Mouse (Mus musculus): ENCODE data around the gene Gm20696. TPM values are rescaled to one million over a fixed set of nuclear protein-coding genes. Genes with fewer than 3 reads are reported as not detected.

Gm20696 gene
- polyA plus RNA-seq, 1 experiment from 2014 or later: 3.2 TPM

DNA sequence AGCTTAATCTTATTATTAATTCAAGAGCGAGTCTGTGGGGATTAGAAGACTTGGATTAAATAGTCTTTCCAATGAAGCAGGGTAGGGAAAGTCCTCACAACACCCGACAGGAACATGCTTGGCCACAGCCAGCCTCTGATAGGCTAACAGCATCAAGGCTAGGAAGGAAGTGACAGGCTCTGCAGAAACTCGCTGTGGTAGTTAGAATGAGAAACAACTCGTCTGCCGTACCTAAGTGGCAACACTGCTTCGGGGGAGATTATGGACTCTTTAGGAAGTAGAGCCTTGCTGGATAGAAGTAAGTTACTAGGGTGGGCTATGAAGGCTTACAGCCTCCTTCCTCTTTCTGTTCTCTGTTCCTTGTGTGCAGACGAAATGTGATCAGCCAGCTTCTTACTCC lies 11.1 kb downstream of the Gm20696 start:
- Histone ChIP-seq H3K4me3 (no peak overlapping the region), H3K4me1 (replicated peaks) (peaks cover 24% of the 10 kb centered on the region), H3K27me3 (ENCODE audit: insufficient read depth, poor library complexity, severe bottlenecking) (no peaks in the 10 kb centered on the region; the same call in 1 of the 2 replicates), H3K9me3 (no peaks in the 10 kb centered on the region), H3K27ac (no peak overlapping the region), H3K36me3 (no peaks in the 10 kb centered on the region)
- no peak for DNase-seq (ENCODE audit: low spot score)
- WGBS: 66% methylated on average over 7 of the region's 7 CpGs

DNA sequence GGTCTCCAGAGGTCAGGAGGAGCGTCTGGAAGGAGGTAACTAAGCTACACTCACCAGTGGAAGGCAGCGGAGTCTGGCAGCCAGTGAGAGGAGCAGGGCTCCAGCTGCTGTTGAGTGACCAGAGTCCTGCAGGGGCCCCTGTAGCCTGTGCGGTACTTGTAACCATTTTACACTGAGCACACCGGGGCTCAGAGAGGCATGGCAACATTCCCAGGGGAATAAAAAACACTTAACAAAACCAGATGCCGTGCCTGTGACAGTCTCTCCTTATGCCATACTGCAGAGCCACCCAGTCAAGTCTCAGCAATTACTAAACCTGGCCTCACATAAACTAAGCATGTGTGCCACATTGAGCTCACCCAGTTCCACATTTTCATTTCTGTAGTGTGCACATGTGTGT lies 12.3 kb downstream of the Gm20696 start:
- H3K27me3 ChIP-seq (ENCODE audit: insufficient read depth, poor library complexity, severe bottlenecking): no peaks in the 10 kb centered on the region; the same call in 1 of the 2 replicates
- peaks cover 24% of the 10 kb centered on the region for H3K4me1 ChIP-seq (replicated peaks)
- 61% methylated on average over 5 of the region's 5 CpGs for WGBS
- H3K27ac ChIP-seq: no peak overlapping the region
- H3K36me3 ChIP-seq: no peaks in the 10 kb centered on the region
- no peak for DNase-seq (ENCODE audit: low spot score)
- H3K9me3 ChIP-seq: no peaks in the 10 kb centered on the region
- no peak overlapping the region for H3K4me3 ChIP-seq

DNA sequence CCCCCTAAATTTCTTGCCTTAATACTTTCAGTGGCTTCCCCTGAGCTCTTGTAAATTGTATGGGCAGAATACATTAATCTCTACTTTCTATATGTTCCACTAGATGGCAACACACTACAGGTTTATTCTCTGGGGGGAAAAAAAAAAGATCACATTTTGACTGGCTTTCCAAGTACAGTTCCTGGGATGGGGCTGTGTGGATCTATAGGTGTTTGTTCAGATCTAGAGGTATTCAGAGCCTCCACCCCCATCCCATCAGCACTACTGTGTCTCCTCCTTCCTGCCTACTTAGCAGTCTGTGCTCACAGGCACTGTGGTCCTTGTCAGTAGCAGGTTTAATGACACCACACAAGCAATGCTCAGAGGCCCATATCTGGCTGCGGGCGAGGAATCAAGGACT lies 14.3 kb downstream of the Gm20696 start:
- 83% methylated on average over 2 of the region's 2 CpGs for WGBS
- Histone ChIP-seq H3K4me1 (replicated peaks) (peaks cover 24% of the 10 kb centered on the region), H3K4me3 (no peak overlapping the region), H3K36me3 (no peaks in the 10 kb centered on the region), H3K27ac (no peak overlapping the region), H3K9me3 (no peaks in the 10 kb centered on the region), H3K27me3 (ENCODE audit: insufficient read depth, poor library complexity, severe bottlenecking) (no peaks in the 10 kb centered on the region; the same call in 1 of the 2 replicates)
- DNase-seq (ENCODE audit: low spot score): no peak

DNA sequence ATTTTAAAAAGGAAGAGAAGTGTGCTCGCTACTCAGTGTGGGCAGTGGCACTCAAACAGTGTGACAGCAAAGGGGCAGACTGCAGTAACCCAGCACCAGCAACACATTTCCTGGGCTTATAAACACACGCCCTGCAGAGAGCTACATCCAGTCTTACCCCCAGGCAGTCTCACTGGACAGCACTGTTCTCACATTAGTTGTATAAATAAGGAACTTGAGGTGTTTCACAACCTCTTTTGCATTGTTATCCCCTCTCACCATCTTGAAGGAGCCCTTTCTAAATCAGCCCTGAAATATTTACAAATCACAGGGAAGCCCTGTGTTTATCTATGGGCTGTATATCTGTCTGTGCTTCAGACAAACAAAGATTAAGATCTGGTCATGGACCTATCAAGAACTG lies 17.3 kb downstream of the Gm20696 start:
- 63% methylated on average over 2 of the region's 2 CpGs for WGBS

DNA sequence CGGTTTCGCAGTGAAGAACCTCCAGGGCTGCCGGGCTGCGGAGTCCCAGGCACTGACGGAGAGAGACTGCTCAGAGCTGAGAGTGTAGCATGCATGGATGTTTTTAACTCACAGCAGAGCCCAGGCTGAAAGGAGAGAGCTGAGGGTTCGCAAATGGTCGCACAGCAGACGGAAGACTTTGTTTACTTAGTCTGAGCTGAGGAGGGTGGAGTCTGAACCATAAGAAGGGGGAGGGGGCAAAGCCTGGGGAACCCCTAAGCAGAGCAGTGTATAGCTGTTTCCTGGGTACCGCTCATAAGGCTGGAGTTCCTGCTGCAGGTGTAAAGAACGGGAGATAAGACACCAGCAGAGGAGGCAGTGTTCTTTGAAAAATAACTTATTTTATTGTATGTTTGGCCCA lies 20.3 kb downstream of the Gm20696 start:
- H3K36me3 ChIP-seq: peaks cover 13% of the 10 kb centered on the region
- DNase-seq (ENCODE audit: low spot score): no peak
- no peaks in the 10 kb centered on the region; the same call in 1 of the 2 replicates for H3K9me3 ChIP-seq
- H3K27ac ChIP-seq: no peak overlapping the region
- H3K27me3 ChIP-seq (ENCODE audit: insufficient read depth, poor library complexity, severe bottlenecking): no peaks in the 10 kb centered on the region; the same call in 1 of the 2 replicates
- H3K4me3 ChIP-seq: no peak overlapping the region
- WGBS: 70% methylated on average over 10 of the region's 10 CpGs
- peaks cover 5% of the 10 kb centered on the region; the same call in 1 of the 2 replicates for H3K4me1 ChIP-seq (replicated peaks)

More for the DNA sequence above, 17.3 kb downstream of the Gm20696 start:
- DNase-seq (ENCODE audit: low spot score): no peak
- Histone ChIP-seq H3K27ac (no peak overlapping the region), H3K9me3 (no peaks in the 10 kb centered on the region; the same call in 1 of the 2 replicates), H3K27me3 (ENCODE audit: insufficient read depth, poor library complexity, severe bottlenecking) (no peaks in the 10 kb centered on the region; the same call in 1 of the 2 replicates), H3K36me3 (peaks cover 13% of the 10 kb centered on the region), H3K4me1 (replicated peaks) (peaks cover 13% of the 10 kb centered on the region), H3K4me3 (no peak overlapping the region)

DNA sequence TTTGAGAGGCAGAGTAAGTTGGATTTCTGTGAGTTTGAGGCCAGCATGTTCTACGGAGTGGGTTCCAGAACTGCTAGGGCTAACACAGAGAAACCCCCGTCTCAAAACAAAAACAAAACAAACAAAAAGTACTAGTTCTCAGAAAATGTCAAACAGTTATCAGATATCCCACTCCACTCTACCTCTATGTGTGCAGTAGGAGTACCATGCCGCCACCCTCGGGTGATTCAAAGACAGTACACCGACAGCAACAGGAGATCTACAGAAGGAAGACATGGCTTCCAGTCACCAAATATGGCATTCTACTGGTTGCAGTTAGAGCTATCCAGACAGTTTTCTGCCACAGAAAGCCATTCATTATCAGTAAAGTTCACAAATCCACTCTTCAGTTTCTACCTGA lies 21.7 kb downstream of the Gm20696 start:
- Histone ChIP-seq H3K27me3 (ENCODE audit: insufficient read depth, poor library complexity, severe bottlenecking) (no peaks in the 10 kb centered on the region), H3K4me1 (replicated peaks) (peaks cover 5% of the 10 kb centered on the region; the same call in 1 of the 2 replicates), H3K4me3 (no peak overlapping the region), H3K27ac (no peak overlapping the region), H3K36me3 (peaks cover 17% of the 10 kb centered on the region), H3K9me3 (no peaks in the 10 kb centered on the region; the same call in 1 of the 2 replicates)
- 91% methylated on average over 5 of the region's 5 CpGs for WGBS
- no peak for DNase-seq (ENCODE audit: low spot score)

DNA sequence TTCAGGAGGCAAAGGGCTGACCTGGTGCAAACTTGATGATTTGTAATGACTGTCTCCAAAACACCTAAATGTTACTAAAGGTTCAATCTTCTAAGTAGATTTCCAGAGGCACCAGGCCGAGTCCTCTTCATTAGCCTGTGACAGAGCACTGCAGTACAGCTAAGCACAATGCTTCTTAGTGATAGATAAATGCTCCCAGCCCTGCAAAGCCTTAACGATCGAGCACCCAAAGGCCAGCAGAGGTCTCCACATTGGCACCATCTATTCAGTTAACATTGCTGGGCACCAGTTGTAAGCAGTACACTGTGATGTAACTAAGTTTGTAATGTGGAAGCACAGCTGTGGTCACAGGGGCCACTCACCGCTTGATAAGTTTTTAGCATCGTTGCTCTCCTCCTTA lies 22.2 kb downstream of the Gm20696 start:
- no peaks in the 10 kb centered on the region for H3K27me3 ChIP-seq (ENCODE audit: insufficient read depth, poor library complexity, severe bottlenecking)
- H3K9me3 ChIP-seq: no peaks in the 10 kb centered on the region; the same call in 1 of the 2 replicates
- H3K36me3 ChIP-seq: peaks cover 21% of the 10 kb centered on the region
- no peak overlapping the region for H3K27ac ChIP-seq
- peaks cover 5% of the 10 kb centered on the region; the same call in 1 of the 2 replicates for H3K4me1 ChIP-seq (replicated peaks)
- no peak for DNase-seq (ENCODE audit: low spot score)
- H3K4me3 ChIP-seq: no peak overlapping the region
- 85% methylated on average over 5 of the region's 5 CpGs for WGBS

DNA sequence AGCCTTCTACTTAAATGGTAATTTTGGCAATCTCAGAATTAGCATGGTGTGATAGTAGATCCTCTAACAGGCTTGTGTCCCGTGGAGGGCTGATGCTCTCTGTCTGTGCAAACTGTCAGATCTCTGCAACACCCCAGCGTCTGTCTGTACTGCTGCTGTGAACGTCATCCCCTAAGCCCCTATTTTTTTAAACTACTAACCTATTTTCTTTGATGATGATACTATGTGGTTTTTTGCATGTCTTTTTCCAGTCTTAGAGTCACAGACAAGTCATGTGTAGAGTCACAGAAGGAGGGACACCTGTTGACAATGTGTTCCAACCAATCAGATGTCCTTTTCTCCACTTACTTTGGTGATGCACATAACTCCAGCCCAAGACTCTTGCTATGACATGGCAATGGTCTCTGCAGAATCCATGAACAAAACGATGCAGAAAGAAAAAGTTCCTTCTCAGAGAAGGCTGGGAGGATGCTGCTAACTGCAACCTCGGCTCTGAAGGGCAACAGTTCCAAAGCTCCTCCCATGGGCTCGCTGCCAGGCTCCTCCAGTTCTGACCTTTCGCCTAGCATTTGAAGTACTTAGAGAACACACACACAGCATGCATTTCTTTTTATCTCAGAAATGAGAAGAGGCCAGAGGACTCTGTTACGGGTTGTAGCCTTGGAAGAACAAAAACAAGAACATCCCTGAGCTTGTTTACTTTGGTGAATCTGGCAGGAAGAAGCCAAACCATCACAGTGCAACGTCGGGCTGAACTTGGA lies 23.0 kb downstream of the Gm20696 start:
- Histone ChIP-seq H3K4me3 (no peak overlapping the region), H3K27ac (no peak overlapping the region), H3K27me3 (ENCODE audit: insufficient read depth, poor library complexity, severe bottlenecking) (no peaks in the 10 kb centered on the region), H3K36me3 (peaks cover 28% of the 10 kb centered on the region), H3K9me3 (no peaks in the 10 kb centered on the region; the same call in 1 of the 2 replicates), H3K4me1 (replicated peaks) (peaks cover 5% of the 10 kb centered on the region; the same call in 1 of the 2 replicates)
- no peak for DNase-seq (ENCODE audit: low spot score)
- 74% methylated on average over 10 of the region's 10 CpGs for WGBS

DNA sequence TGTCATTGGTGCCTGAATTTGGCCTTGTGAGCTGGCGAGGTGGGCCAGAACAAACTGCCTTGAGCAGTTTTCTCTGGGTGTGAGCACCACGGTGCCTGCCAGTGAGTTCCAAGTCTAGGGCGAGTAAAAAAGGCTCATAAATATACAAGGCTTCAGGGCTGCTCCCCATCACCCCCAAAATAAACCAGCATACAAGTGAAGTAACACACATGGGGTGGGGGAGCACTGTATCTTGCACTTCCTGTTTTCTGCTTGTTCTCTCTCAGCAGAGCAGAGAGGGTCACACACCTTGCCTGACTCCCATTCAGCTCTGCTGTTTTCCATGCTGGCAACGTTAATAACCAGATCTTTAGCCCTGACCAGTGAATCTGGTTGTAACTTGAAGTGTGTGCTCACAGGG lies 29.1 kb downstream of the Gm20696 start:
- H3K27ac ChIP-seq: no peak overlapping the region
- no peak for DNase-seq (ENCODE audit: low spot score)
- peaks cover 18% of the 10 kb centered on the region; the same call in 1 of the 2 replicates for H3K36me3 ChIP-seq
- no peaks in the 10 kb centered on the region for H3K9me3 ChIP-seq
- no peaks in the 10 kb centered on the region for H3K27me3 ChIP-seq (ENCODE audit: insufficient read depth, poor library complexity, severe bottlenecking)
- H3K4me1 ChIP-seq (replicated peaks): peaks cover 36% of the 10 kb centered on the region
- H3K4me3 ChIP-seq: no peak overlapping the region
- WGBS: 81% methylated on average over 4 of the region's 4 CpGs

DNA sequence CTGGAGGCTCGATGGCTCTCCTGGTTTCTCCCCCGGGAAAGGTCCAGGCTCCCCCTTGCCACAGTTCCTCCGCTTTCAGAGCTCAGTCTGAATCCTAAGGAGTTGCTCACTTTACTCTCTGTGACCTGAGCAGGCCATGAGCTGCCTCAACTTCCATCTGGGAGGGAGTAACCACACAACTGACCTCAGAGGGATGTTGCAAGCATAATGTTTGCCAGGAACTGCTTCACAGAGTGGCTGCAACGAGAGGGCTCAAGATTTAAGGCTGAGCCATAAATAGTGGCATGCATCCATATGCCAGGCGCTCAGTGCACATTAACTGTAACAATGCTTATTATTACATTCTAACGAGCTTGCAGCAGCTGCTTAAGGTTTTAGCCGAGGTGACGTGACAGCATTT lies 29.8 kb downstream of the Gm20696 start:
- Histone ChIP-seq H3K27ac (no peak overlapping the region), H3K27me3 (ENCODE audit: insufficient read depth, poor library complexity, severe bottlenecking) (no peaks in the 10 kb centered on the region), H3K4me3 (no peak overlapping the region), H3K9me3 (no peaks in the 10 kb centered on the region), H3K4me1 (replicated peaks) (peaks cover 43% of the 10 kb centered on the region), H3K36me3 (peaks cover 18% of the 10 kb centered on the region; the same call in 1 of the 2 replicates)
- 80% methylated on average over 8 of the region's 8 CpGs for WGBS
- no peak for DNase-seq (ENCODE audit: low spot score)

DNA sequence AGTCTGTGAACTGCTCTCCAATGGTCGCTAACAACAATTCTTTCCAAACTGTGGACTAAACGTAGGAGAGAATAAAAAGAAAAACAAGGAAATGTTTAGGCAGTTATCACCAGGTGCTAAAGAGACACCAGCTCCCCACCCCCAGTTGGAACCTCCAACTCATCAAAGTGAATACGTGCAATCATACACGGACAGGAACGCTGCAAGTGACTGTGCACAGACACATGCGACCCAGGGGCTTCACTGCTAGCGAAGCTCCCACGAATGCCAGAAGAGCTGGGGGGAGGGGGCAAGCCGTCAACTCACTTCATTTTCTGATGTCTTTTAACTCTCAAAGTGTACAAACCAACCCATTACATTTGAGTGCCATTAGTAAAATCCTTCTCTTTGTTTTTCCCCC lies 30.5 kb downstream of the Gm20696 start:
- 74% methylated on average over 9 of the region's 9 CpGs for WGBS
- Histone ChIP-seq H3K4me3 (no peak overlapping the region), H3K27ac (no peak overlapping the region), H3K4me1 (replicated peaks) (peaks cover 47% of the 10 kb centered on the region), H3K27me3 (ENCODE audit: insufficient read depth, poor library complexity, severe bottlenecking) (no peaks in the 10 kb centered on the region), H3K36me3 (peaks cover 22% of the 10 kb centered on the region), H3K9me3 (no peaks in the 10 kb centered on the region)
- DNase-seq (ENCODE audit: low spot score): no peak

DNA sequence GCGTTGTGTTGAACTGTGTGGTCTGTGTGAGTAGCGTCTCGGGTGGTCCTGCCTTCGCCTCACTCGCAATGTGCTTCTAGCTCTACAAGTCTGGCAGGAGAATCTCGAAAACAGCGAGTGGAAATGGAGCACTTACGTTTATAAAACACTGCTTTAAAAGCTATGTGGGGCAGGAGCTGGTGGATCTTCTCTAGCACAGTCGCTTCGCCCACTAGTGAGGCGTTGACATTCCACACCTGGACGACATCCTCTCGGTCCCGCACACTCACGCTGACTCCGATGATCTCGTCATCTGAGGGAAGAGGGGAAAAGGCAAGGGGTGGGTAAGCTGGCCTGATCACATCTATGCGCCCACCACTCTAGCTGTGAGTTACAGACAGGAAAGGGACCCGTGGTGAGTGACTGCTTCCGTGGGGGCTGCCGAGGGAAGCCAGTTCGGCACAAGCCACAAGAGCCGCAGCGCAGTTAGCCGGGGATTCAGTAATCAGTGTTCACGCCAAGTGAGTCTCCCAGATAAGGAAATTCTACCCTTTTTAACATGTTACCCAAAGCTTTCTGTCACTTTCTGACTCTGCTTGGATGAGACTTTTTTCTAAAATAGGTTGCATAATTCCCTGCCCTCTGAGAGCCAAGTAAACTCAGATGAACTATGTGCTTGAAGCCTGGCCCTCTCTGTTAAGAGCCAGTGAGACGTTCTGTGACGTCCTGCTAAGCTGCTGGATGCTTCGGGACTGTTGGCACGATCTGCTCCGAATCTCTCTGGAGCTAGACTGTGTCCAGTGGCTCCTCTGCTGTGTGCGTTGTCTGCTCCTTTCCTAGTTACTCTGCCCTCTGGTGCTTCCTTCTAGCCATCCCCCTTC lies 34.2 kb downstream of the Gm20696 start:
- Histone ChIP-seq H3K4me3 (no peak overlapping the region), H3K4me1 (replicated peaks) (peaks cover 47% of the 10 kb centered on the region), H3K27ac (peak overlapping the region; percentile 6; the same call in 1 of the 2 replicates), H3K9me3 (no peaks in the 10 kb centered on the region), H3K27me3 (ENCODE audit: insufficient read depth, poor library complexity, severe bottlenecking) (no peaks in the 10 kb centered on the region), H3K36me3 (peaks cover 25% of the 10 kb centered on the region)
- DNase-seq (ENCODE audit: low spot score): no peak
- WGBS: 90% methylated on average over 32 of the region's 32 CpGs

DNA sequence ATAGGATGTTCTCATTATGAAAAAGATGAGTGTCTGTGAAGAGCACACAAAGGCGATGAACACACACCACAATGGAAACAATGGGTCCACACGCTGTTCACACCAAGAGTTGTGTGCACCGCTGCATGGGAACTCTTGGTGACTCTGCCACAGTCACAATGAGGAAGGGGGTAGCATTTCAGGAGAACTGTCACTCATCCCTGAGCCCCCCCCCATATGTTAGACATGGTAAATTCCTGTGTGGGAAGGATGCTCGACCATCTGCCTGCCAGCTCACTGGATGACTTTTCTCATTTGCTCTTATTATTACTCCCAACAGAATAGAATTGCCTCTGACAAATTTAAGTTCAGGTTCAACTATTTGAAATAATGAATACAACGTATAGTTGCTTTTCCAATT lies 35.0 kb downstream of the Gm20696 start:
- Histone ChIP-seq H3K4me1 (replicated peaks) (peaks cover 44% of the 10 kb centered on the region), H3K4me3 (no peak overlapping the region), H3K36me3 (peaks cover 23% of the 10 kb centered on the region), H3K27ac (no peak overlapping the region), H3K9me3 (no peaks in the 10 kb centered on the region), H3K27me3 (ENCODE audit: insufficient read depth, poor library complexity, severe bottlenecking) (no peaks in the 10 kb centered on the region)
- DNase-seq (ENCODE audit: low spot score): no peak
- WGBS: 79% methylated on average over 5 of the region's 5 CpGs
